Mouse (Mus musculus) cerebellum, adult 11 months (tissue): Measurements from ENCODE around the gene Sgpp2.
A peak's percentile ranks its signal among the peaks of the same experiment; 100 is the strongest.

Experiments
- DNase-seq: peaks from one replicate; pipeline ENCODE4 v3.0.0; 2022

The Sgpp2 gene

DNA sequence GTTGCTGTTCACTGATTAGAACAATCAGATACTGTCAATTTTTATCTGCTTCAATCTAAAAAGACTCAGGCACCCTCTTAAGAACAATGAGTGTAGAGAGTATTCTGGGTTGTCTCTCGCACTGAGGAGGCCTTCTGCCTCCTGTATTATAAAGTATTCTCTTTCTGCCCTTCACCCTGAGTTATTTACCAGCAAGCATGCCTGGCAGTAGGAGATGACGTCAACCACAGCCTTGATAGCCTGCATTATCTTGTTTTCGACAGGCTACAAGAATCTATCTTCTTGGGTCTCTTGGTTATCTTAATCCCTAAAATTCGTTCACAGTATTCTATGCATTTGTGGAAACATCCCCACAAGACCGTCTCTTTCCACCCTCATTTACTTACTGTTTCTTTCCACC is 29.8 kb downstream of the Sgpp2 start:
- no peak for DNase-seq

DNA sequence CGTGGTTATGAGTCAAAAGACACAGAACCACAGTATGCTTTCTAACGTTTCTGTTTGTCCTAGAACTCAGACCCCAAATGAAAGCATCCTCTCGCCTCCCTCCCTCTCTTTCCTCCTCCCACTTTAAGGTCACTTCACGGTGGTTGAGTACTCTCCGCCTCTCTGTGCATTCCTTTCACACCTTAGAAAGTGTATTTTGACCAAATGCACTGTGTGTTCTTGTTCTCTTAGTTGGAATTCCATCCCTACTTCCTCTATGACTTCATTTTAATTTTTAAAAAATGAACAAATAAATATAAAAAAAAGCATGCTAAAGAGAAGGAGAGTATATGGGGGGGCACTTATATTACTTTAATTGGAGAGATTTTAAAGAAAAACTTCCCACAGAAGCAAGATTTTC is 30.4 kb downstream of the Sgpp2 start:
- no peak for DNase-seq

DNA sequence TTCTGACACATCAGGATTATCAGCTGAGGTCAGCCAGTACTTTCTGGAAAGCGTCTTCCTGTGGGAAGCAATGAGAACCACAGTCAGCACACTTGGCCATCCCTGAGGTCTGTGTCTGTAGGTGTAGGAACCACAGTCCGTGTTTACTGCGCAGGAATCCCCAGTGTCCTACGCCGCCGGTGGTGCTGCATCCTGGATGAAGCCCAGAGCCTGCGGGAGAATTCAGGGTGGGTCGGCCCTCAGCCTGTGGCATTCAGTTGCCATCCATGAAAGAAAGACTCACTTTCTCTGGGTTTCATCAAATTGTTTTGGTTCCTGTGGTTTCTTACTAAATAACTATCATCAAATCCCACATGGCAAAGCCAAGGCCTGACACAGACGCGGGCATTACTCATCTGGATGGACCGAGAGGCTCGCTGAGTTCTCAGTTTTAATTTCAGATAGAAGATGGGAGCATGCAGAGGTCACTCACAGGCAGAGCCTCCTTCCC is 37.2 kb downstream of the Sgpp2 start:
- DNase-seq: no peak

DNA sequence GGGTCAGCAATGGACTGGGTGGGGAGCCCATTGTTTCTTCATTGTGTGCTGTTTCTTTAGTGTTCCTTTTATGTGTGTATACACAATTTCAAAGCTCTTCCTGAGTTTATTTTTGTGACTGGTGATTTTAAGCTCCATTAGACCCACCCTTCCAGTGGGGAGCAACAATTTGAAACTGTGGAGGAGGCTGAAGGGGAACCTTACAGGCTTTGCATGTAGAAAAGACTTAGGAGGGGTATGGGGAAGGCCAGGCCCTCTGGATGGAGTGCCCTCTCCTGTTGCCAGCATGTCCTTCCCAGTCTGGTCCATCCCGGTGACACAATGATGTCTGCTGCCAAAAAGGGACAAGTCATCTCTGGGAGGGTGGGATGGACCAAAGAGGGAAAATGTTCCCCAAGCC is 39.1 kb downstream of the Sgpp2 start:
- DNase-seq: no peak

DNA sequence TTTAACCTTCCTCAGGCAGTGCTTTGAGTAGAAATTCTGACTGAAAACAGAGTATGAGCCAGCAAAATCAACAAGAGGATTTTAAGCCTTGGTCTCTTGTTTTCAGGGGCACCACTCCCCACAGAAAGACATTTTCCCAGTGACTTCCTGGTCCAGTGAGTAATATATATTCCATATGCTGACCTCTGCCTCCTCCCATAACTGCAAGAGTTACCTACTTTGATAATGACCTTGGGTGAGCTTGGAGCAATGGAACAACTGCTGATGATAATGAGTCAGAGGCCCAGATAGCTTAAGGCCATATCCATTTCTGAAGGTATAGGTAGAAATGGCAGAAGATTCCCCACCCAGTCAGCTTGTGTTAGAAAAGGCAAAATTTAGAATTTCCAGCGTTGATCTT is 43.1 kb downstream of the Sgpp2 start:
- no peak for DNase-seq

DNA sequence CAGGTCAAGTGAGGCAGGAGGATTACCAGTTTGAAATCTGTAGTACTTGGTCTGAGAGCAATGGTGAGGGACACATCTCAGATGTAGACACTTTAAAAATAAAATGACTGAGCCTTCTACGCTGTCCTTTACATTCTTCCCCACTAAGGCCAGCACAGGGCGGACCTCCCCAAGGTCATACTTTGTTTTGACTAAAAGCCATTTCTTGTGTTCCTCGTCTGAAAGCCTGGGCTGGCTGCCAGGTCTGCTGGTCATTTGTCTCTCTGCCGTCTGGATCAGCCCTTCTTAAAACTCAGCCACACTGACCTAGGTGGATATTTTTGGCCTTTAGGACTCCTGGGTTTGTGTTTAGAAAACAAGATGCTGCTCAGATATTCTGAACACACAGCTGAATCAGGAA is 45.0 kb downstream of the Sgpp2 start:
- peak; percentile 64 for DNase-seq

DNA sequence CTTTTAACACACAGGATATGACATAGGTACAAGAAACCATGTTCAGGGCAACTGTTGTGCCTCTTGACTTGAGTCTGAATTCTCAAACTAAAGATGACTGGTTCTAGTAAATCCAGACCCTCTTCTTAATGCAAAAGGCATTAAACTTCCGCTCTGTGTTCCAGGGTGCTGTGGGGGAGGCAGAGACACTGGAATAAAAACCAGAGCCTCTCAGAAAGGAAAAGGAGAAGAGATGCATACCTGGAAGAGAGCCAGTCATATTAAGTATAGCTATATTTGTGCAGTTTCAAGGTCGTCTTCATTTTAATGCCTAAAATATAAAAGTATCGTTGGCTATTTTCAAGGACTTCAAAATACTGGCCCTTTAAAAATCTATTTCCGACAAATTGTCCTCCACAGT is 47.3 kb downstream of the Sgpp2 start:
- no peak for DNase-seq

DNA sequence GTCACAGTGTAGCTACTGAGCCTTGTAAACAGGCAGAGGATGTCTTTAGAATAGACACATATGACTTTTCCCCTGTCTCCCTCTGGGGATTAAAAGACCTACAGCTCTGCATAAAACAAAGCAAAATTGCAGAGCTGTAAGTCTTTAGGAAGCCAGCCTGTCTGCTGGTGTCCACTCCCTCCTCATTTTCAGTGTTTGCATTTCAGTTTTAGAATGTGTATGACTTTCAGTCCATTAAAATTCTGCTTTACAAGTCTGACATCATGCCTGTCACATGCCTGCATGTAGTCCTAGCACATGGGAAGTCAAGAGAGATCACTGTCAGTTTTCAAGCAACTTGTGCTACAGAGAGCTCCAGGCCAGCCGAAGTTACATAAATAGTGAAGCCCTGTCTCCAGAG is 47.7 kb downstream of the Sgpp2 start:
- no peak for DNase-seq

DNA sequence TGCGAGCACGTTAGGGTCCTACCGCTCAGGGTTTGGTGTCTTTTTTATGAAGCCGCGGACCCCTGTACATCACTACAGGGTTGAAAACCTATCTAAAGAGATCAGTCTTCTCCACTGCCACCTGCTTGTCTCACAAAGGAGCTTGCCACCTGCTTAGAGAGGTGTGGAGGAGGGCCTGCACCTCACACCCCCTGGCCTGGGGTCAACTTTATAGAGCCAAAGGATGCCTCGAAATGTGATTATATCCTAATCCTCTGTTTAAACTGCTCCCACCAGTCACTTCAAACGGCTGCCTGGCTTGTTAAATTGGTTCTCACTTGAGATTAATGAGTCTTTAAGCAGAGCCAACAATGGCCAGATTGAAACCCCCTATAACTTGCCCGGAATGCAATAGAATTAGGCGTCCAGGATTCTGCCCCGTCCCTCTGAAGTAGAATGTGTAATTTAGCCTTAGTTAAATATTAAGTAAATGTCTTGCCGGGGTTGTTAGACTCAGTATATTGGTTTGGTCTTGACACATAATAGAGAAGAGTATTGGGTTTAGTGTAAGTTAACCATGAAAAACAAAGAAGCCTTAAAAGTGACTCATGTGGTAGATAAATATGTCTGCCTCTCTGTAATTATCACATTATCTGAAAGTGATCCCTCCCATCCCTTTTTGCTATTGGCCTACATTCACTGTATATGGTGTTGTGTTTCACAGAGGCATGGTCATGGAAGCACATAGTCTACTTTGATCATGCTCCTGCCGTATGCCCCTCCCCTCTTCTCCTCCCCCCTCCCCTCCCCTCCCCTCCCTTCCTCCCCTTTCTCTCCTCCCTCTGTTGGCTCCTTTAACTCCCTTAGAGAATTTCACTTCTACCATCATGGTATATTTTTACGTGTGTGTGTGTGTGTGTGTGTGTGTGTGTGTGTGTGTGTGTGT is 54.1 kb downstream of the Sgpp2 start:
- no peak for DNase-seq

DNA sequence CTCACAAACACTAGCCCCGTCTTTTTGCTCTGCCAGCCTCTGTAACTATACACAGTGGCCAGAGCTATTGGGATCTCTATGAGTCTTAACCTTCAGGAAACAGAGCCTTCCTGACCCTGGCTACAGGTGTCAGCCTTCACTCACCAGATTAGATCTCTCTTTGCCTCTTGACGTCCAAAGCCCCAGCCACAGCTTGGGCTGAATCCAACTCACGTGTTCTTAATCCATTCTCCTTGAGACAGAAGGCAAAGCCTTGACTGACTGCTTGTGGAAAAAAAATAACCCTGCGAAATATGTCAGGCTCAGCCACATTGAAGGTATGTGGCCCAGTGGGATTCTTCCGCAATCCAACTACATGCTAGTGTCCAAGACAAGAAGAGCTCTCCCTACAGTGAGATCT is 57.7 kb downstream of the Sgpp2 start:
- no peak for DNase-seq

DNA sequence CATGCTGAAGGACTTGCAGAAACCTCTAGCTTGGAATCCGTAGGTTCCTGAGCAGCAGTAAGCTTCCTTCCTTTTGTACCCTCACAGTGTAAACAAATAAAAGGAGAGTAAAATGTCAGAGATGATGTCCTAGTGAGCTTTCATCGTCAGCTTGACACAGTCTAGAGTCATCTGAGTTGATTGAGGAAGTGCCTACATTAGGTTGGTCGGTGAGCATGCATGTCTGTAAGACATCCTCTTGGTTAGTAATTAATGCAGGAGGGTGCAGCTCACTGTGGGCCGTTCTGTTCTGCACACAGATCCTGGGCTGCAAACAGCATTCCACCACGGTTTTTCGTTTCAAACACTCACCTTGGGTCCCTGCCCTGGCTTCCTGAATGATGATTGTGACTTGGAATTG is 60.0 kb downstream of the Sgpp2 start:
- no peak for DNase-seq

DNA sequence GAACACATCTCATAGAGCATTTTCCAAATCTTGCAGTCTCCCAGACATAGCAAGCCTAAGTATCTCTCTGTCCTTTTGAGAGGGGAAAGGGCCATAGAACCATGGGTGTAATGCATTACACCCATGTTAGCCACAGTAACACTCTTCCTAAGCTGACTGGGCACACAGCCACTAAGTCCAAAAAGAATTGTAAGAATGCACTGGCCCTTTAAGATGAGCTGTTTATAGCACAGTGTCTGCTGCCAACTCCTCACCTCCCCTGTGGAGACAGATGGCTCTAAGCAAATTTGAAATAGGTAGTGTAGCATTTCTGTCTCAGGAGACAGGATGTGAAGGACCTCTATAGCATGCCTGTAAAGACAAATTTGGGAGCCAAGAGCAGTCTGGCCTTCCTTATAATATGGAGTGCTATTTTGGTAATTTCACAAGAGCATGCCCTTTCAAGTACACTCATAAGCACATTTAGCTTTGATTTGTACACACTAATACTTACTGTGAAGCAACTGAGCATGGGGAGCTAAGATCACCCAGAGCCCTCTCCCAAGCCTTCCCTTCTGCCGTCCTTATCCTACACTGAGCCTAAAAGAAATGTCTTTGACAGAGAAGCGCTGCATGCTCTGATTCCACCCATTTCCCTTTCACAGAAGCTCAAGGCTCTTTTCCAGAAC is 61.6 kb downstream of the Sgpp2 start:
- peak; percentile 86 for DNase-seq

DNA sequence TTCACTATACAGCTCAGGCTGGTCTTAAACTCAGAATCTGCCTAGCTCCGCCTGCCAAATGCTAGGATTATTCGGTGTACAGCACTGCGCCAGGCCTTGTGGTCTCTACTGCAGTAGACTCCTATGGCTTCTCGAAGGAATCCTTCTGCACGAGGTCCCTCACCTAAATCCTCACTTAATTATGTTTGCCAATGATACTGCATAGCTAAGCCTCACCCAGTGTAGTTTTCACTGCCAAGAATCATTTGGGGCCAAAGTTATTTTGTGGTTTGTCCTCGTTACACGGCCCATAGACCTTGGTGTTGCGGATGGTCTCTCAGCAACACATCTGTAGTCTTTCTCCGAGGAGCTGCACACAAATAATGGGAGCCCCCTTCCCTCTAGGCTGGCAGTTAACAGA is 62.2 kb downstream of the Sgpp2 start:
- no peak for DNase-seq

DNA sequence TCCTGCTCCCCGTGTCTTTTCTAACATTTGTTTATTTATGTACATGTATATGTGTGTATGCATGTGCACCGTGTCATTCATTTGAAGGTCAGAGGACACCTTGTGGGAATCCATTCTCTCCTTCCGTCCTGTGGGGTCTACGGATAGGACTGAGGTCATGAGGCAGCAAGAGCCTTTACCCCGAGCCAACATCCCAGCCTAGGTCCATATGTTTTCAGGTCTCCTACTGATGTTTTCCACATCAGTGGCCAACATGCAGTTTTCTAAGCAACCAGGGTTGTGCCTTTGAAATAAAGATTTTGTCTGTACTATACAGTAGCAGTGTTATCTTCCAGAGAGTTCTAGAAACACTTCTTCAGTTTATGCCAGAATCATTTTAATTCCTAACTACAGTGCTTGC is 63.7 kb downstream of the Sgpp2 start:
- DNase-seq: no peak

DNA sequence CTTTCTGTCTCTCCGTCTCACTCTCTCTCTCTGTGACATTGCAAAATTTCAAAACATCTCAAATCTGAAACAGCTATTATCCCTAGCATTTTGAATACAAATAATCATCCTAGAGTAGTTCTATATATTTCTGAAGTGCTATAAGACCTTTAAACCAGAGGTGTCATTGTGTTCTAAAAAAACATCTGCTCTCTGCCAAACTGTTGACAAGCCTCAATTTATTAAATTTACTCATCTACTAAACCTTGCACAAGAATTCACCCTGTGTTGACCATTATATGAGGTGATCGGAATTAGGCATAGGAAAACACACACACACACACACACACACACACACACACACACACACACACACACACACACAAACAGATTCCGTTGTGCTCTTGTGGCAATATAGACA is 64.9 kb downstream of the Sgpp2 start:
- DNase-seq: no peak

DNA sequence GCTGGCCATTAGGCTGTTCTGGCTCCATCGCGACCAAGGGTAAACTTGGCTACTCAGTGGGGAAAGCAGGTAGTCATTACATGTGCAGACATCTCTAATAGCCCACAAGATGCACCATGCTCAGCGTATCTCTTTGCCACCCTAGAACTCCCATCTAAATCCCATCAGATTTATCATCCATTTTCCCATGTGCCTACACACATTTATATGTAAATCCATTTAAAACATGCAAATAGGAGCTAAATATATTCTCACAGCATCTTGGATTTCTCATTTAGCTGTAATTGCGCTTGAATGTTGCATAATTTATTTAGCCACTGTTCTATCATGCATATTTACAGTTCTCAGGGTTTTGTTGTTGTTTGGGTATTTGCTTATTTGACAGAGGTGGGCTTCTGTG is 70.8 kb downstream of the Sgpp2 start:
- DNase-seq: no peak

DNA sequence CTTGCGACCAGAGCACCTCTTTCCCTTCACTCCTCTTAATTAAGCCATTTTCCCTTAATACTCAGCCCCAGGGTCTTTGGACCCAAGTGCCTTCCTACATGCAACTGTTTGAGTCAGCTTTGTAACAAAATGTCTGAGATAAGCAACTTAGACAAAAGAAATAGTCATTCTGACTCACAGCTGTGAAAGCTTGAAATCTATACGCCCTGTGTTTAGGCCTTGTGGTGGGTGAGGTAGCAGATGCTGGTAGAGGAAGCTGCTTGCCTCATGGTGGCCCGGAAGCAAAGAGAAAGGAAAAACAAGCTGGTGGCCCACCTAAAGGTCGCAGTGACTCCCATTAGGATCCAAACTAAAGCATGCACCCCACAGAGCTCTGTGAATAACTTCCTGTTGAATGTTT is 77.7 kb downstream of the Sgpp2 start:
- no peak for DNase-seq

DNA sequence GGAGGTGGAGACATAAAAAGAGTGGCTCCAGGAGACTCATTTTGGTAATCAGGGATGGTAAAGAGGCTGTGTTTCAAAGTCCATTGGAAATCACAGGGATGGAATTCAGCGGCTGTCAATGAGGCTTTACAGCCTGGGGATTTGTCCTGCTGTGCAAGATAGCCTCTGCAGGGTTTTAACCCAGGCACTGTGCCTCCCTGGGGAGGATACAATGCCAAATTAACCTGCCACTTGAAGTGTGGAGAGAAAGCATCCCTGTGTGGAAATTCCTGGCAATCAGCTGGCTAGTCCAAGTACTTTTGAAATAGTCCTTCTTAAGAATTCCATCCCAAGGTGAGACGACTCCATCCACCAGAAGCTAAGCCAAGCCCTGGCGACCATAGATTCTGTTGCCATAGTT is 78.7 kb downstream of the Sgpp2 start:
- no peak for DNase-seq

DNA sequence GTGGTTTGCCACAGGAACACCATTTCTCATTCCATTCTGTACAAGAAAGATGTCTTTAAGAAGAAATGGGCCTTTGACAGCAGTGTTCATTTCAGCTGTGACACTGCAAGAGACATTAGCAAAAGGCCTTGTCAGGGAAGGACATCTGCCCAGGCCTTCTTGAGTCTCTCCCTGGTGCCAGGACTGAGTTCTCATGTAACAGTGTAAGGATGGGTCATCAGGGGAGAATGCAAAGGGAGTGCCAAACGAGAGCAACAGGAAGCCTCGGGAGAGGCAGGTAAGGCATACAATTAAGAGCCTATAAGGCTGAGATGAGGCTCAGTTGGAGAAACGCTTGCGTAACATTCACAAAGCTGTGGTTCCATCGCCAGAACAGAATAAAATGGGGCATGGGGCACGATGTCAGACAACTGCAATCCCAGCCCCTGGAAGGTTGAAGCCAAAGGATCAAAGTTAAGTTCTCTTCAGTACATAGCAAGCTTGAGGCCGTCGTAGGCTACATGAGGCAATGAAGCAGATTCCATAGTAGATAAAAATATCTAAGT is 85.1 kb downstream of the Sgpp2 start:
- DNase-seq: no peak

DNA sequence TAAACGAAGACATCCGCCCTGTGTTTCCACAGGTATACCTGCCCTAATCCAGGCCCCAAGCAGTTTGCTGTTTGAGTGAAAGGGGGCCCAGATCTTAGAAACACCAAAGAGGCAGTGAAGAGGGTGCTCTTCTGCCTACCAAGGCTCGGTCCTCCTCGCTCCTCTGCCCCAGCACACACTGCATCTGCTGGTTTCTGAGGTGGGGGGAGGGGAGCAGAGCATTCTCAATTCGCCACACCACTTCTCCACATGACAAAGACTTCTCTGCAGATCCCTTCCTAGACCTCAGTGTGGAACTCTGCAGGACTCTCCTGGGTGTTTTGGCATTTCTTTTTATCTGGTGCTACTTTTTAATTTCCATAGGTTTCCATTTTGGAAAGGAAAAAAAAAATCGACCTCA is 85.6 kb downstream of the Sgpp2 start:
- no peak for DNase-seq

DNA sequence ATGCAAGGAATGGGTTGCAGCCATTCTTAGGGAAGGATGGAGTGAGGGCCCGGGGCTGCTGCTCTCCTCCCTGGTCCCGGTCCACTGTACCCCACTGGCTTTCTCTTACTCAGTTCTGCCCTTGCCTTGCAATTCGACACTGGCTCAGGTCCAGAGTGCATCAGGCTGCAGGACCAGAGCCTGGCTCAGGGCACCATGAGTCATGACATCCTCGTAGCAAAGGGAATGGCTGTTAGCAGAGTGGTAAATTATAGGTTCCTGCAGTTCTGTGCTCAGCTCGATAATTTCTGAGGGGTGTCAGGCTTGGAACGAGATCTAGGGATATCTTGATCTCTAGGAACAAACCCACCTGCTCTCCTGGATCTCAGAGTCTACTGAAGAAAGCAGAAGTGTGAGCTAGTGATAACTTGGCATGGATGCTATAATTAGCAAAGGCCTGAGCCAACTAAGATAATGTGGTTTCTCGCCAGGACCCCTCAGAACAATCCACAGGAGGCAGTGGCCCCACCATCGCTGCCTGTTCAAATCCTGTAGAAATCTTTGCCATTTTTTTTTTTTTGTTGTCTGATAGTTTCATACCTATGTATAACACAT is 86.3 kb downstream of the Sgpp2 start:
- peak; percentile 65 for DNase-seq

DNA sequence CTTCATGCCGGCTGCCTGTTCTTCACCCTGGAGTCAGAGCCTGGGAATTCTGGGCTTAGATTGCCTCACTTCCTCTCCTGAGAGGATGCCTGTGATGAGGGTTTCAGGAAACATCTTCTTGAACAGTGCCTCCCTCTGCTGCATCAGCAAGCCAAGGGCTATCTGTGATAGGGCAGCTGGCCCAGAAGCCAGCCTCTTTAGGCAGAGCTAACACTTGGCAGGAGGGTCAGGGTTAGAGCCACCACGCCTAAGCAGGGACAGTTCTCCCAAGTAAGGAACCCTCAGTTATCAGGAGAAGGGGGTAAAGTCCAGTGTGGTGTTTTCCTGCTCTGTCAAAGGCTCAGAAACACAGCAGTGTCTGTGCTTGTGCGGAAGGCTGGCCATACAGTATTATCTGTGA is 89.6 kb downstream of the Sgpp2 start:
- DNase-seq: no peak

DNA sequence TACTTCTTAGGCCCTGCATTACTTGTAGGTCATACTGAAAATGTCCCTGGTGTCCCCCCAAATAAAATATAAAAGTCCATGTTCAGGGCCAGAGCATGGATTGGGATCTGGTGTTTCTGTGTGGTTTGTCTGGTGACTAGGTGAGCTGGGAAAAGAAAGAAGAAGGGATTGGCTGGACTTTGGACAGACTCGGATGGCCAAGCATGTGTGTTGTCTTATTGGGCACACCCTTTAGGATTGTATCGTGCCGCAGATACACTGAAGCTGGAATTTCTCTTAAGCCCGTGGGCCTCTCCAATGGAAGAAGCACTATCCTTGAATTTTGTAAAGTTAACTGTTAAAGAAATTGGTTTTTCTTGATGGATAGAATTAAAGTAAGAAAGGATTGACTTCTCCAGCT is 91.3 kb downstream of the Sgpp2 start:
- DNase-seq: no peak

DNA sequence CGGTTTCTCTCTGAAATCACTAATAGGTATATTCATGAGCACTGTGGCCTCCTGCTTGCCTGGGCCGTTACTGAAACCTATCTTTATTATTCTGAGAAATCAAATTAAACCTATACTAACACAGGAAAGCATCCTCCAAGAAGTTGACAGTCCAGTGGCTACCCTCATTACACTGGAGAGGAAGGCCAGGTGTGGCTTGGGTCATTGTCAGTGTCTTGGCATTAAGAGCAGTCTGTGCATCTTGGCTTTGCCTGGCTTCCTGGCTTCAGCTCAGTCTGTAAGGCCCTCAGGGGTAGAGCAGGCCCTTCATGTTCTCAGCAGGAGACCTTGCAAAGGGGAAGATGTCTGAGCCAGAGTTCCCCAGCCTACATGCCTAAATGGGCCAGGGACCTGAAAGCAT is 99.3 kb downstream of the Sgpp2 start:
- no peak for DNase-seq
